Mouse (Mus musculus) spleen, postnatal 4 days (tissue): ENCODE results near the gene Uqcrc2.

Source experiments
- DNase-seq, 2 experiments: peaks; one replicate each; pipeline ENCODE4 v3.0.0; 2022; ENCODE audit warnings: low spot score in 2 of 2

Uqcrc2 gene

GRCm38 (mm10) chr7:120634711-120635361, at the start of gene Uqcrc2:
Uqcrc2 (plus strand) TSS chr7:120635176.
- DNase-seq: peak; percentile 85 to 92

- DNase-seq: no peak
Observed at GRCm38 (mm10) chr7:120597203-120597743, 37.7 kb upstream of the Uqcrc2 start.

- DNase-seq: no peak
Observed at GRCm38 (mm10) chr7:120597744-120598243, 37.2 kb upstream of the Uqcrc2 start.

- no peak for DNase-seq
Observed at GRCm38 (mm10) chr7:120598355-120598754, 36.6 kb upstream of the Uqcrc2 start.

- DNase-seq: no peak
Observed at GRCm38 (mm10) chr7:120620075-120620771, 14.8 kb upstream of the Uqcrc2 start.

GRCm38 (mm10) chr7:120620841-120621240, 14.1 kb upstream of the Uqcrc2 start:
- DNase-seq: no peak

GRCm38 (mm10) chr7:120632518-120632917, 2.5 kb upstream of the Uqcrc2 start:
- DNase-seq: no peak

GRCm38 (mm10) chr7:120634301-120634700, 675 bp upstream of the Uqcrc2 start:
- DNase-seq: no peak

- no peak for DNase-seq
Observed at GRCm38 (mm10) chr7:120635362-120635781, 396 bp downstream of the Uqcrc2 start.

- no peak for DNase-seq
Observed at GRCm38 (mm10) chr7:120635821-120636220, 845 bp downstream of the Uqcrc2 start.

- DNase-seq: no peak
Observed at GRCm38 (mm10) chr7:120643217-120643616, 8.2 kb downstream of the Uqcrc2 start.

GRCm38 (mm10) chr7:120647849-120648248, 12.9 kb downstream of the Uqcrc2 start:
- DNase-seq: no peak

- DNase-seq: peak; percentile 20 to 69
Observed at GRCm38 (mm10) chr7:120662079-120662478, 27.1 kb downstream of the Uqcrc2 start.

GRCm38 (mm10) chr7:120670153-120670875, 35.3 kb downstream of the Uqcrc2 start, which contains the start of gene Pdzd9:
Pdzd9 (minus strand) TSS chr7:120670343.
- DNase-seq: peak; percentile 52 to 88

- no peak for DNase-seq
Observed at GRCm38 (mm10) chr7:120671271-120671670, 36.3 kb downstream of the Uqcrc2 start.

- peak; percentile 68 to 90 for DNase-seq
Observed at GRCm38 (mm10) chr7:120677001-120677643, 42.1 kb downstream of the Uqcrc2 start, which contains the start of gene Mosmo. Mosmo (plus strand) TSS chr7:120677618.

GRCm38 (mm10) chr7:120677764-120678531, 43.0 kb downstream of the Uqcrc2 start:
- DNase-seq: peak; percentile 45 to 78

- DNase-seq: no peak
Observed at GRCm38 (mm10) chr7:120679023-120679422, 44.0 kb downstream of the Uqcrc2 start.

GRCm38 (mm10) chr7:120682002-120682401, 47.0 kb downstream of the Uqcrc2 start:
- DNase-seq: no peak

- DNase-seq: no peak
Observed at GRCm38 (mm10) chr7:120684731-120685161, 49.8 kb downstream of the Uqcrc2 start.

GRCm38 (mm10) chr7:120685227-120685626, 50.3 kb downstream of the Uqcrc2 start:
- DNase-seq: no peak
